Mouse (Mus musculus): Measurements from ENCODE around the gene Fbxo27. TPM values are rescaled to one million over a fixed set of nuclear protein-coding genes. Genes with fewer than 3 reads are reported as not detected.

Gene Fbxo27
- total RNA-seq, 2 experiments from 2014 or later = 24.4 to 27.1 TPM

DNA sequence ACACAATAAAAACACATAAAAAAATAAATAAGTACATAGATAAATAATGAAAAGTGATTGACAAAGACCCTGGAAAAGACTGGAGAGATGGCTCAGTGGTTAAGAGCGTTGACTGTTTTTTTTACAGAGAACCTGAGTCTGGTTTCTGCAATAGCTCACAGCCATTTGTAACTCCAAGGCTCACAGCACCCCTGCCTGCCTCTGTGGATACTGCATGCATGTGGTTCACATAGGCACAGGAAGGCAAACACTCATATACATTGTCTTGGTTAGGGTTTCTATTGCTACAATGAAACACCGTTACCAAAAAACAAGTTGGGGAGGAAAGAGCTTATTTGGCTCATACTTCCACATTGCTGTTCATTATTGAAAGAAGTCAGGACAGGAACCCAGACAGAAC is 22.9 kb downstream of the Fbxo27 start:
- peak; percentile 45 for TF ChIP-seq CTCF (conservative IDR thresholded peaks at IDR 0.05)
- Histone ChIP-seq H3K4me3 (no peak overlapping the region), H3K27ac (no peak overlapping the region)
- no peak for DNase-seq (ENCODE audit: low spot score in 2 of 2)

DNA sequence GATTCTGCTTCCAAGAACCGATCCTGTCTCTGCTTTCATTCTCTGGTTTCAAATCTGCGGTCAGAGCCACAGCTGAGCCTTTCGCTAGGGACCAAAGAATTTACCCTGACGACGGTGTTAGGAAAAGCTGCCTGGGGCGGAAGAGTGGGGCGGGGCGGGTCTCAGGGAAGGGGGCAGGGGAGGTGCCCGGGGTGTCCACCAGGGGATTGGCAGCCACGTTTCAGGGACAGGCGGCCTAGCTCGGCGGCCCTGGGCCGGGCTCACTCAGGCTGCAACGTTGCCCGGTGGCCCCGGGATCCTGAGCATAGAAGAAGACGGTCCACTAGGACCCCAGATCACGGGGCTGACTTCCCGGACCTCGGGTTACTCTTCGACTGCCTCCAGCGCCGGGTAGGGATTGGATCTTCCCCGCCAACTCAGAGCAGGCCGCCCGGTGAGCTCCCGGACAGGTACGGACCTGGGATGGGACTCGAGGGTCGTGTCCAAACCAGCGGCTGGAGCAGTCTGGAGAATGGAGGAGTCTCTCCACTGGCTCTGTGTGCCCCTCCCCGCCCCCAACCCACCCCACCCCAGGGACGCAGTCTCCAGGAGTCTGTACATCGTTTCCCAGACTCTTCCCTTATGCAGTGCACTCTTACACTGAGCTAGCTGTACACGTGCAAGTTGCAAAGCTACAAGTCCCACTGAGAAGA is 24.1 kb downstream of the Fbxo27 start, which contains the start of gene Fbxo17:
Gene Fbxo17 (plus strand): TSS at position 215 of the 692 bp plus-strand sequence.
- 0 out of 2 replicates have a peak within 1 kb of the TSS, but pooled peaks have one; percentile 46 for H3K27ac ChIP-seq
- peak within 1 kb of the TSS; percentile 60 for H3K4me3 ChIP-seq
- DNase-seq (ENCODE audit: low spot score in 2 of 2) = no peak
- TF ChIP-seq CTCF (conservative IDR thresholded peaks at IDR 0.05) = peak; percentile 65

DNA sequence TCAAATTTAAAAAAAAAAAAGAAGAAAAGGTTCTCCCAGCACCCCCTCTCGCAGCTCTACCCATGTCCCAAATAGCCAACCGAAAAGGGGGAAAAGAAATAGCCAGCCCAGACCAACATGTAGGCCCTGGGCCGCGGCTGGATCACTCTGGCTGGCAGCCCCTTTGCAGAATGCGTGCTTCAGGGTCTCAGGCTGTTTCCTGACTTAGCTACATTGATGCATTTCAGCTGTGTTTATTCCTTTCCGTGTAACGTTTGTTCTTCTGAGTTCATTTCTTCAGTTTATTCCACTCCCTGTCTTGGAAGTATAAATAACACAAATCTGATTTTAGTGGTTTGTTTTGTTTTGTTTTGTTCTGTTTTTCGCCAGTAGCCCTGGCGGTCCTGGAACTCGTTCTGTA is 25.1 kb downstream of the Fbxo27 start:
- DNase-seq (ENCODE audit: low spot score in 2 of 2) = no peak
- no peak for TF ChIP-seq CTCF (conservative IDR thresholded peaks at IDR 0.05)
- H3K27ac ChIP-seq = no peak overlapping the region
- no peak overlapping the region for H3K4me3 ChIP-seq

DNA sequence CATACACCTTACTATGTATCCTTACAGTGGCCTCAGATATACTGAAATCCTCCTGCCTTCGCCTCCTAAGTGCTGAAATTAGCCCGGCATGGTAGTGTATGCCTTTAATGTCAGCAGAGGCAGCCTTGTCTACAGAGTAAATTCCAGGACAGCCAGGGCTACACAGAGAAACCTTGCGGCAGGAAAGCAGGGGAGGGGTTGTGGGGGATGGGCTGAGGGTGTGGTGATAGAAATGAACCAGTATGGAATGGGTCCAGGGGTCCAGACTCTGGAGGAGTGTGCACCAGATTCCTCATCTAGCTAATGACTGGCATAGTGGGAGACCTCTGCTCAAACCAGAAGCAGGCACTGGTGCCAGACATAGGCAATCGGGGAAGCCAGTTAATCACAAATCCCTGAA is 26.5 kb downstream of the Fbxo27 start:
- no peak overlapping the region for H3K4me3 ChIP-seq
- DNase-seq (ENCODE audit: low spot score in 2 of 2) = no peak
- H3K27ac ChIP-seq = no peak overlapping the region
- no peak for TF ChIP-seq CTCF (conservative IDR thresholded peaks at IDR 0.05)

DNA sequence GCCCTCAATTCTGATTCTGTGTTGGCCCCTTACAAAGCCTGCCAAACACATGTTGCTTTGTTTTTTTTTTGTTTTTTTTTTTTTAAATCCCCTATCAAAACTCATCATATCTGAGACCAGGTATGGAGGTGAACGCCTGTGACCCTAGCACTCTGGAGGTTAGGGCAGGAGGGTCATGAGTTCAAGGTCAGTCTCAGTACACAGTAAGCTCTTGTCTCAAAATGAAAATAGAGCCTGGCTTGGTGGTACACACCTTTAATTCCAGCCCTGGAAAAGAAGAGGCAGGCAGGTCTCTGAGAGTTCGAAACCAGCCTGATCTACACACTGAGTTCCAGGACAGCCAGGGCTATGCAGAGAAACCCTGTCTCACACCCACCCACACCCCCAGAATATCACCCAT is 27.0 kb downstream of the Fbxo27 start:
- no peak overlapping the region for H3K4me3 ChIP-seq
- DNase-seq (ENCODE audit: low spot score in 2 of 2) = no peak
- TF ChIP-seq CTCF (conservative IDR thresholded peaks at IDR 0.05) = no peak
- H3K27ac ChIP-seq = no peak overlapping the region

DNA sequence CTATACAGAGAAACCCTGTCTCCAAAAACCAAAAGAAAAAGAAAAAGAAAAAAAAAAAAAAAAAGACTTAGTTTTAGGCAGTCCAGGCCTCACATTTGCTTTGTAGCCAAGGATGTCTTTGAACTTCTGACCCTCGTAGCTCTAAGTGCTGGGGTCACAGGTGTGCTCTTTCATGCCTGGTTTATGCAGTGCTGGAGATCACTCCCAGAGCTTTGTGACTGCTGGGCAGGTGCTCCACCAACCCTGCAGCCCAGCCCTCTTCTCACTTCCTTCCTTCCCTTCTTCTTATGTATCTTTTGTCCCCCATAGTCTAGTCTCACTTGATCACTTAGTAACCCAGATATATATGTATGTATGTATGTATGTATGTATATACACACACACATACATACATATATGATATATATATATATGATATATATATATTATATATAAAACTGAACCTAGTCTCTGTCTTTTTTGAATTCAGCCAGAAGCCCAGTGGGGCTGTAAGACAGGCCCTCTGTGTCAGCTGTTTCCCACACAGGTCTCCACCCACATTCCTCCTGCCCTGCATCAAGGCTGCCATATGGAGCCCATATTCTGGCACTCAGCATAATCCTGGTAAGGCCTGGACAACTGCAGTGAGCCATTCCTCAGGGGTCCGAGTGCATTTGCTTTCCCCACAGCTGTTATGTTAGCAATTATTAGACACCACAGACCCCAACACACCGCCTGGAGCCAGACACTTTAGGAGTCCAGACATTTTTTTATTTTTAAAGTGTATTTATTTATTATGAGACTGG is 28.3 kb downstream of the Fbxo27 start:
- no peak for TF ChIP-seq CTCF (conservative IDR thresholded peaks at IDR 0.05)
- H3K27ac ChIP-seq = no peak overlapping the region
- H3K4me3 ChIP-seq = no peak overlapping the region
- no peak for DNase-seq (ENCODE audit: low spot score in 2 of 2)

DNA sequence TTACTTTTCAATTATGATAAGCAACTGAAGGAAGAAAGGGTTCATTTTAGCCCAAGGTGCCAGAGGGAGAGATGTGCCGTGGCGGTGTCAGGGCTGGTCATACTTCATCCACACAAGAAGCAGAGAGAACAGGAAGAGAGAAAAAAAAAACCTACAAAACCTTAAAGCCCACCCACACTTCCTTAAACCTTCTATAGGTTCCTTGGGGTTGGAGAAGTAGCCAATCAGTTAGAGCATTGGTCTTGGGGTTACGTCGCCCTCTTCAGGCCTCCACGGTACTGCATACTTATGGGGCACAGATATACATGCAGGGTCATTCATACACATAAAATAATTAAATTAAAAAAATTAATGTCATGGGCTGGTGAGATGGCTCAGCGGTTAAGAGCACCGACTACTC is 29.4 kb downstream of the Fbxo27 start:
- no peak for DNase-seq (ENCODE audit: low spot score in 2 of 2)
- Histone ChIP-seq H3K4me3 (no peak overlapping the region), H3K27ac (no peak overlapping the region)
- peak; percentile 35 for TF ChIP-seq CTCF (conservative IDR thresholded peaks at IDR 0.05)

DNA sequence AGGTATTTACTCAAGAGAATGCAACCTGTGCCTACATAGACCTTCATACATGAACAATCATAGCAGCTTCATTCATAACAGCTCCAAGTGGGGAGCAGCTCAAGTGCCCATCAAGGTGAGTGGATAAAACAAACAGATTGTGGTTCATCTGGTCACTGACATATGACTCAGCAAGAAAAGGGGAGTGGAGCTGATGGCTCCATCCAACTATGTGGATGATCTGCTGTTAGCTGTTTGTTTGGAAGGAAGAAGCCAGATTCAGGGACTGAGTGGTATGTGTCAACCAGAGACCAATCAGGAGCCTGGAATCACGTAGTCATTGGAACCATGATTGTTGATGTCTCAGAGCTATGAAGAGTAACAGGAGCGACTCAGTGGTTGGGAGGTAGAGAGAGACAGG is 32.0 kb downstream of the Fbxo27 start:
- DNase-seq (ENCODE audit: low spot score in 2 of 2) = no peak
- no peak overlapping the region for H3K27ac ChIP-seq
- no peak for TF ChIP-seq CTCF (conservative IDR thresholded peaks at IDR 0.05)
- H3K4me3 ChIP-seq = no peak overlapping the region

DNA sequence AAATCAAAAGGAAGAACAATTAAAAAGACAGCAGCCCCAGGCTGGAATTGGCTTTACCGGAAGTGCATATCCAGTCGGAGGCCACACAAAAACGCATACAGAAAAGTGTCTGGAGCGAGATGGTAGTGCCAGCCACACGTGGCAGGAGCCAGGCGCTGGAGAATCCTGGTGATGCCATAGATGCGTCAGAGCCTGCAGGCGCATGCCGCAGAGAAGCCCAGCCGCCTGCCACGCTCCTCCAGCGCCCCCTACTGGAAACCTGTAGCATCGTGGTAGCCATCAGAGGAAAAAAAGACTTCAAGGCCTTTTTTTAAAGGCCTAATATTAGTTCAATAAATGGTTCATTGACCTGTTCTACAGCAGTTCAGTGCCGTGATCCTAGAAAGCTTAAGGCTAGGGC is 34.0 kb downstream of the Fbxo27 start:
- peak overlapping the region; percentile 79 for H3K27ac ChIP-seq
- TF ChIP-seq CTCF (conservative IDR thresholded peaks at IDR 0.05) = peak; percentile 100
- peak; percentile 84 to 93 for DNase-seq (ENCODE audit: low spot score in 2 of 2)
- peak overlapping the region; percentile 33 for H3K4me3 ChIP-seq

DNA sequence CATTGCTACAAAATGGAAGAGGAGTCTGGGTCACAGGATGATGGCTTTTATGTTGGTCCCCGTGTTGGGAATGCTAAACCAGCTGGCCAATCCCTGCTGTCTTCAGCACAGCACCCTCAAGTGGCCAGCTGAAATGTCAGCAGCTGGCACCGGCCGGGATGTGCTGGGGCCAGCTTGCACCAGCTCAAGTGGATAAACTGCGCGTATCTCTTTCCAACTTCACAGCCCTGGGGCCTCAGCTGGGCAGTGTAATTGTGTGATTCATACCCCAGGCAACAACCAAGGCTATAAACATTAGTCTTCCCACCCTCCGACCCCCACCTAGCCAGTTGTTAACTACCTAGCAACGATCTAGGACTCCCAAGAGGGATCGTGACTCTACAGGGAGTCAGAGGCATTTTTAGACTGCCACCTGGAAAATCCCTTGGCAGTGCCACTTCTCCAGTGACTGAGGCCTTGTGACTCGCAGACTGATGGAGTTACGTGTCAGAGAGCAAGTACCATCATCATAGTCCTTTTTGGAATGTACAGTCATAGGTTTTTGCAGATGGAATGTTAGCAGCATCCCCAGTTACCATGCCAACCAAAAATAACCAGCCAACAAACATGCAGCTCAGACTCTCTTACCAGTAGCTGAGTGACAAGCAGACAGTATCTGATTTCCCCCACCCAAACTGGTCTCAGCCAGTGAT is 35.1 kb downstream of the Fbxo27 start:
- peak; percentile 61 to 84 for DNase-seq (ENCODE audit: low spot score in 2 of 2)
- TF ChIP-seq CTCF (conservative IDR thresholded peaks at IDR 0.05) = peak; percentile 71
- Histone ChIP-seq H3K27ac (peak overlapping the region; percentile 92), H3K4me3 (no peak overlapping the region)

DNA sequence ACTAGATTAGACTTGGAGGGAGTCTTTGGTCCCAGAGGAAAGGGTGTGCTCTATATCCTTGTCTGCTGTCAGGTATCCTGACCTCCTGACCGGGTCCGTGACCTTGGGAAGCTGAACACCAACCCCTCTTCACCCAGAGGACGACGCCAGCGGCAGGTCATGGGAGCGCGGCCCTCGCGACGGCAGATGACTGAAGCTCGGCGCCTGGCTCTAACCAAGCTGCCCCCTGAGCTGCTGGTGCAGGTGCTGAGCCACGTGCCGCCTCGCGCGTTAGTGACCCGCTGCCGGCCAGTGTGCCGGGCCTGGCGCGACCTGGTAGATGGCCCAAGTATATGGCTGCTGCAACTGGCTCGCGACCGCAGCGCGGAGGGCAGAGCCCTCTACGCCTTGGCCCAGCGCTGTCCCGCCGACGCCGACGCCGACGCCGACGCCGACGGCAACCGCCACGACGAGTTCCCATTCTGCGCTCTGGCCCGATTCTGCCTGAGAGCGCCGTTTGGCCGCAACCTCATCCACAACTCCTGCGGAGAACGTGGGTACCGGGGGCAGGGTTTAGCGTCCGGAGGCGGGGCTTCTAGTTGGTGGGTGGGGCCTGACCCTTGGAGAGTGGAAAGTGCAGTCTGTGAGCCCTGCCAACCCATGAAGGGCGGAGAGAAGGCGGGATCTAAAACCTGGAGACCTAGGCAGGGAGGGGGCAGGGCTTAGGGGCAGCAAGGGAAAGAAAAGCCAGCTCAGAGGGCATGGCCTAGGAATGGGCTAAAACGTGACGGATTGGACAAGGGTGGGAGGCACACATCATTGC is 39.9 kb downstream of the Fbxo27 start:
- Histone ChIP-seq H3K4me3 (peak overlapping the region; percentile 44), H3K27ac (no peak overlapping the region)
- no peak for TF ChIP-seq CTCF (conservative IDR thresholded peaks at IDR 0.05)
- peak; percentile 26 to 43 for DNase-seq (ENCODE audit: low spot score in 2 of 2)

DNA sequence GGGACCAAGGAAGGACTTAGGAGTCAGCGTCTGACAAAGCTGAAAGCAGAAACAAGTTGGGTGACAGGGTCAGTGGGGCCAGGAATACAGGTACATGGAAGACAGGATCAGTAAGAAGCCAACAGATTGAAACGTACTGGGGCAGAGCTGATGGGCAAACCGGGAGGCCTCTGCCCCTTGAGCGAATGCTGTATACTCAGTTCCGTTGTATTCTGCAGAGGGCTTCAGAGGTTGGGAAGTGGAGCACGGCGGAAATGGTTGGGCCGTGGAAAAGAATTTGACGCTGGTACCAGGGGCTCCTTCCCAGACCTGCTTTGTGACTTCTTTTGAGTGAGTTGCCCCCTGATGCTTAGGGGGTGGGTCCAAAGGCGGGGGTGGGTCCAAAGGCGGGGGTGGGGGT is 40.6 kb downstream of the Fbxo27 start:
- no peak for TF ChIP-seq CTCF (conservative IDR thresholded peaks at IDR 0.05)
- DNase-seq (ENCODE audit: low spot score in 2 of 2) = no peak
- H3K27ac ChIP-seq = no peak overlapping the region
- H3K4me3 ChIP-seq = no peak overlapping the region; the same call in 1 of the 2 replicates

All from layer of hippocampus, adult 2 months (tissue).